Mouse (Mus musculus): ENCODE results near the gene Ncf2. TPM values are rescaled to one million over a fixed set of nuclear protein-coding genes. Genes with fewer than 3 reads are reported as not detected.

The Ncf2 gene
- polyA plus RNA-seq, 1 experiment = 29.7 TPM

- no peak for DNase-seq (ENCODE audit: low read depth in 1 of 2, low spot score in 2 of 2)
Observed at GRCm38 (mm10) chr1:152788121-152788660, 11.8 kb upstream of the Ncf2 start.

GRCm38 (mm10) chr1:152790254-152790653, 9.7 kb upstream of the Ncf2 start:
- WGBS = 50% methylated on average over 12 of the region's 12 CpGs
- Histone ChIP-seq H3K27me3 (ENCODE audit: control insufficient read depth, insufficient read depth, low read length) (no peaks in the 10 kb centered on the region), H3K4me3 (ENCODE audit: extremely low read depth, insufficient read depth, insufficient read length) (no peak overlapping the region), H3K27ac (ENCODE audit: insufficient read depth, low read length) (no peak overlapping the region), H3K4me1 (ENCODE audit: control insufficient read depth, insufficient read depth, insufficient read length) (no peaks in the 10 kb centered on the region; the same call in 1 of the 2 replicates), H3K36me3 (ENCODE audit: control insufficient read depth, insufficient read depth, low read length) (no peaks in the 10 kb centered on the region)
- DNase-seq (ENCODE audit: low read depth in 1 of 2, low spot score in 2 of 2) = peak in 1 of 2 experiments; percentile 55
- no peak for TF ChIP-seq CTCF (IDR thresholded peaks at IDR 0.05; ENCODE audit: extremely low read depth, insufficient read depth, insufficient read length, insufficient replicate concordance)

More at GRCm38 (mm10) chr1:152788121-152788660, 11.8 kb upstream of the Ncf2 start:
- no peaks in the 10 kb centered on the region for H3K36me3 ChIP-seq (ENCODE audit: control insufficient read depth, insufficient read depth, low read length)
- H3K27me3 ChIP-seq (ENCODE audit: control insufficient read depth, insufficient read depth, low read length) = no peaks in the 10 kb centered on the region
- WGBS = 82% methylated on average over 4 of the region's 4 CpGs
- H3K27ac ChIP-seq (ENCODE audit: insufficient read depth, low read length) = no peak overlapping the region
- H3K4me3 ChIP-seq (ENCODE audit: extremely low read depth, insufficient read depth, insufficient read length) = no peak overlapping the region
- TF ChIP-seq POLR2A (IDR thresholded peaks at IDR 0.05; ENCODE audit: low read depth, low read length) = no peak
- TF ChIP-seq CTCF (IDR thresholded peaks at IDR 0.05; ENCODE audit: extremely low read depth, insufficient read depth, insufficient read length, insufficient replicate concordance) = no peak
- no peaks in the 10 kb centered on the region; the same call in 1 of the 2 replicates for H3K4me1 ChIP-seq (ENCODE audit: control insufficient read depth, insufficient read depth, insufficient read length)

DNA sequence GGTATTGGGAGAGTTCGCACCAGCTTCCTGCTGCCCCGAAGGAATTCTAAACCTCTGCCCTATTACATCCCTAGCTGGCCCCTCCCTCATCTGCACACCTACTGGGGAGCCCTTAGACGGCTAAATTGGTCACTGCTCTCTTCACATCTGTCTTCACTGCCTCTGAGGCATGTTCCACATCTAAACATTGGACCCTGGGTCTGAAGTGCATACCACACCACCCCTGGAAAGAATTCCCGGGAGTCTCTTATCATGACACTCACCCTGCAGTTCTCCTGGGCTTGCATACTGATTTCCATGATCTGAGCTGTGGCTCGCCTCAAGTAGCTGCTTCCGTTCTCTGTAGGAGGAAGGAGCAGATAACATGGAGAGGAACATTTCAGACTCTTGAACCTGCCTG, 9.2 kb upstream of the Ncf2 start:
- no peak for DNase-seq (ENCODE audit: low read depth in 1 of 2, low spot score in 2 of 2)
- H3K27me3 ChIP-seq (ENCODE audit: control insufficient read depth, insufficient read depth, low read length) = no peaks in the 10 kb centered on the region
- TF ChIP-seq CTCF (IDR thresholded peaks at IDR 0.05; ENCODE audit: extremely low read depth, insufficient read depth, insufficient read length, insufficient replicate concordance) (no peak), POLR2A (IDR thresholded peaks at IDR 0.05; ENCODE audit: low read depth, low read length) (no peak)
- WGBS = 52% methylated on average over 6 of the region's 6 CpGs
- no peaks in the 10 kb centered on the region; the same call in 1 of the 2 replicates for H3K4me1 ChIP-seq (ENCODE audit: control insufficient read depth, insufficient read depth, insufficient read length)
- H3K4me3 ChIP-seq (ENCODE audit: extremely low read depth, insufficient read depth, insufficient read length) = no peak overlapping the region
- no peak overlapping the region for H3K27ac ChIP-seq (ENCODE audit: insufficient read depth, low read length)
- no peaks in the 10 kb centered on the region for H3K36me3 ChIP-seq (ENCODE audit: control insufficient read depth, insufficient read depth, low read length)

DNA sequence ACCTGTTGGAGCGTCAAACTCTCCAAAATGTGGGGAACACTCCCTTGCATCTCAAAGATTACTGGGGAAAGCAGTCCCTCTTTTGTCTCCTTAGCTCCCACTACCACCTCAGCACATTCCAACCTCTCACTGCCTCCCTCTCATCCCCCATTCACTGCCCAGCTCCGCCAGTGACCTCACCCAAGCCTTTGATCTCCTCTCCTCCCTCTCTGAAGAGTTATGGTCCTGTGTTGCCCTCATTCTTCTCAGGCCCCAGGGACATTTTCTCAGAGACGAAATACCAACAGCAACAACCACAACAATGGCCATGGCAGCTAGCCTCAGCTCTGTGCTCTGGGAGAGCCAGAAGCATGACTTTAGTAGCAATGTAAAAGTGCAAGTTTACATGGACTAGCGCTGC, 8.7 kb upstream of the Ncf2 start:
- Histone ChIP-seq H3K36me3 (ENCODE audit: control insufficient read depth, insufficient read depth, low read length) (no peaks in the 10 kb centered on the region), H3K27ac (ENCODE audit: insufficient read depth, low read length) (no peak overlapping the region), H3K27me3 (ENCODE audit: control insufficient read depth, insufficient read depth, low read length) (no peaks in the 10 kb centered on the region), H3K4me3 (ENCODE audit: extremely low read depth, insufficient read depth, insufficient read length) (no peak overlapping the region), H3K4me1 (ENCODE audit: control insufficient read depth, insufficient read depth, insufficient read length) (no peaks in the 10 kb centered on the region; the same call in 1 of the 2 replicates)
- no peak for DNase-seq (ENCODE audit: low read depth in 1 of 2, low spot score in 2 of 2)
- WGBS = 82% methylated on average over 4 of the region's 4 CpGs
- no peak for TF ChIP-seq POLR2A (IDR thresholded peaks at IDR 0.05; ENCODE audit: low read depth, low read length)
- TF ChIP-seq CTCF (IDR thresholded peaks at IDR 0.05; ENCODE audit: extremely low read depth, insufficient read depth, insufficient read length, insufficient replicate concordance) = no peak

DNA sequence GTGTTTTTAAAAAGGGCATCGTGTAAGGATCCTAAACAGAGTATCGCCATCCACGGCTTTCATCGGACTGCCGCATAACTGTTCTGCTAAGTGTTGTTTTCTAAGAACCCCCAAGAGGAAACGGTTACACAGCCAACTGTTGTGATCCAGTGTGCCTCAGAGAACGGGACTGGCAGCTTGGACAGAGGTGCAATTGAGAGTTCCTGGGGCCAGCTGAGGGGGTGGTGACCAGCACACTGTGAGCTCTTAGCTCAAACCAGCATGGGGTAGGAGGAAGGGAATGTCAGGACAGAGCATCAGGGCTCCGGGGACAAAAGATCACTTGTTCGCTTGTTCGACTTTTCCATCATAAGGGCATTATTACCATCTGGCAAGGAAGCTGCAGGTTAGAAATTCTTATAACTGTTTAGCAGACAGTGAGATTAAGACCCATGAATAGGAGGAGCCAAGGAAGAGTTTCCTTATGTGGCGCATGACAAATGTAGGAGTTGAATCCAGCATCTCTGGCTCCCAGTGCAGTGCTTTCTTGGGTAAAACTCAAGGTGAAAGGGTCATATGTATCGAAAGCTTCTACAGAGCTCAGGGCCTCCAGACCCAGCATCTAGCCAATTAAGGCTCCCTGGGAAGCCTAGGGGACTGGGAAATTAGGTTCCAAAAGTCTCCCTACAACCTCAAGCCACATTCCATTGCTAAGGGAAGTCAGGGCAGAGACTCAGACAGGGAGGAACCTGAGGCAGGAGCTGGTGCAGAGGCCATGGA, 7.1 kb upstream of the Ncf2 start:
- Histone ChIP-seq H3K4me3 (ENCODE audit: extremely low read depth, insufficient read depth, insufficient read length) (no peak overlapping the region), H3K4me1 (ENCODE audit: control insufficient read depth, insufficient read depth, insufficient read length) (peaks cover 7% of the 10 kb centered on the region; the same call in 1 of the 2 replicates), H3K27me3 (ENCODE audit: control insufficient read depth, insufficient read depth, low read length) (no peaks in the 10 kb centered on the region), H3K27ac (ENCODE audit: insufficient read depth, low read length) (no peak overlapping the region), H3K36me3 (ENCODE audit: control insufficient read depth, insufficient read depth, low read length) (no peaks in the 10 kb centered on the region)
- no peak for DNase-seq (ENCODE audit: low read depth in 1 of 2, low spot score in 2 of 2)
- WGBS = 81% methylated on average over 12 of the region's 12 CpGs
- TF ChIP-seq CTCF (IDR thresholded peaks at IDR 0.05; ENCODE audit: extremely low read depth, insufficient read depth, insufficient read length, insufficient replicate concordance) = no peak
- TF ChIP-seq POLR2A (IDR thresholded peaks at IDR 0.05; ENCODE audit: low read depth, low read length) = no peak

DNA sequence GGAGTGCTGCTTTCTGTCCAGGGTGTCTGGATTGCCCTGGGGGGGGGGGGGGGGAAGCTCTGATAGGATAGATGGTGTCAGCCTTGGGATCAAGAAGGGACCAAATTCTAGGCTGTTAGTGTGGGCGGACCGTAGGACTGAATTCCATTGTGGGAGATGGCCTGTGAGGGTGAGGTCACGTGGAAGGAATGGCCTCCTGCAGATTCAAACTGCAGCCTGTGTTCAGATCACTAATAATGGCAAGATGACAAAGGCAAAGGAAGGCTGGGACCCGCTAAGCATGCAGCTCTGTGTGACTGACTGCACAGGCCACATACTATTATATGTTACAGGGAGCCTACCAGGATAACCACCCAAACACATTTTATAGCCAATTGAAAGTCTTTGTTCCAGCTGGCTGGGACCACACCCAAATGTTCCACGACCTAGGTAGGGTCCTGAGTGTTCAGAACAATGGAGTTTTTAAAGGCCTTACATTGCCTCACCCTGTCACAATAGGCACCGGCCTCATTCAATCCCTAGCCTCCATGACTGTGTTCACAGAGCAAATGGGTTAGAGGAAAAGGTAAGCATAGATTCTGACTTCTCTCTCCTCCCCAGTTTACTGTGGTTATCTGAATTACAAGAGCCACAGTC, 6.4 kb upstream of the Ncf2 start:
- no peaks in the 10 kb centered on the region for H3K36me3 ChIP-seq (ENCODE audit: control insufficient read depth, insufficient read depth, low read length)
- 83% methylated on average over 6 of the region's 6 CpGs for WGBS

More for the DNA sequence above, 6.4 kb upstream of the Ncf2 start:
- peaks cover 9% of the 10 kb centered on the region; the same call in 1 of the 2 replicates for H3K4me1 ChIP-seq (ENCODE audit: control insufficient read depth, insufficient read depth, insufficient read length)
- no peak overlapping the region for H3K27ac ChIP-seq (ENCODE audit: insufficient read depth, low read length)
- no peak for DNase-seq (ENCODE audit: low read depth in 1 of 2, low spot score in 2 of 2)
- TF ChIP-seq CTCF (IDR thresholded peaks at IDR 0.05; ENCODE audit: extremely low read depth, insufficient read depth, insufficient read length, insufficient replicate concordance) (no peak), POLR2A (IDR thresholded peaks at IDR 0.05; ENCODE audit: low read depth, low read length) (no peak)
- H3K4me3 ChIP-seq (ENCODE audit: extremely low read depth, insufficient read depth, insufficient read length) = no peak overlapping the region
- no peaks in the 10 kb centered on the region for H3K27me3 ChIP-seq (ENCODE audit: control insufficient read depth, insufficient read depth, low read length)
